Mouse (Mus musculus): ENCODE measurements around the gene Gm7073. TPM values are rescaled to one million over a fixed set of nuclear protein-coding genes. Genes with fewer than 3 reads are reported as not detected.

Gene Gm7073
- polyA plus RNA-seq, 1 experiment from 2014 or later = not detected

- H3K36me3 ChIP-seq (ENCODE audit: insufficient read depth, low read length) = no peaks in the 10 kb centered on the region
- no peaks in the 10 kb centered on the region for H3K27me3 ChIP-seq (ENCODE audit: insufficient read depth, low read length)
- H3K4me3 ChIP-seq (ENCODE audit: low read length) = no peak overlapping the region
- no peaks in the 10 kb centered on the region for H3K9me3 ChIP-seq (ENCODE audit: low read length)
- H3K4me2 ChIP-seq (replicated peaks; ENCODE audit: low read depth, low read length) = no peak overlapping the region
- no peaks in the 10 kb centered on the region for H3K4me1 ChIP-seq (ENCODE audit: insufficient read depth, low read length)
- H3K27ac ChIP-seq (ENCODE audit: low read length) = no peak overlapping the region
- H3K9ac ChIP-seq (replicated peaks; ENCODE audit: low read length) = no peak overlapping the region
- no peak for ATAC-seq (ENCODE audit: low FRiP score, low TSS enrichment)
Observed at GRCm38 (mm10) chrX:60503995-60504394, 35.1 kb downstream of the Gm7073 start.

DNA sequence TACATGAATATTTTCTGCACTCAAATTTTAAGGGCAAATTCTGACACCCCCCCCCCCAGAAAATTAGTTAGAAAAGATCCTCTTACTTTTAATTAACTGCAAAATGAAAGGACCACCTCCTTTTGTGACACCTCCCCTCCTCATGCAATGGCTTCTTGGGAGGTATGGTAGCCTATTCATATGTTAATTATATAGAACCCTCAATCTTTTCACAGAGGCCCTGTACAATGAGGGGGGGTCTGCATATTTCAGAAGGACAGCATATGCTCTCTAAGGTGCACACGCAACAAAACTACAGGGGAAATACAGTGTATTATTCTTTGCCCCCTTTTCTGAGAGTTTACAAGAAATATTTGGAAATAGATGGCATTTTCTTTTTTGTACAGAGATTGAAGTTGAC lies 41.3 kb downstream of the Gm7073 start:
- no peaks in the 10 kb centered on the region for H3K9me3 ChIP-seq (ENCODE audit: low read length)
- no peaks in the 10 kb centered on the region for H3K27me3 ChIP-seq (ENCODE audit: insufficient read depth, low read length)
- no peak overlapping the region for H3K4me2 ChIP-seq (replicated peaks; ENCODE audit: low read depth, low read length)
- H3K36me3 ChIP-seq (ENCODE audit: insufficient read depth, low read length) = no peaks in the 10 kb centered on the region
- WGBS = 84% methylated on average over 1 of the region's 1 CpGs
- no peak overlapping the region for H3K27ac ChIP-seq (ENCODE audit: low read length)
- ATAC-seq (ENCODE audit: low FRiP score, low TSS enrichment) = no peak
- no peak overlapping the region for H3K4me3 ChIP-seq (ENCODE audit: low read length)
- no peaks in the 10 kb centered on the region for H3K4me1 ChIP-seq (ENCODE audit: insufficient read depth, low read length)
- H3K9ac ChIP-seq (replicated peaks; ENCODE audit: low read length) = no peak overlapping the region

DNA sequence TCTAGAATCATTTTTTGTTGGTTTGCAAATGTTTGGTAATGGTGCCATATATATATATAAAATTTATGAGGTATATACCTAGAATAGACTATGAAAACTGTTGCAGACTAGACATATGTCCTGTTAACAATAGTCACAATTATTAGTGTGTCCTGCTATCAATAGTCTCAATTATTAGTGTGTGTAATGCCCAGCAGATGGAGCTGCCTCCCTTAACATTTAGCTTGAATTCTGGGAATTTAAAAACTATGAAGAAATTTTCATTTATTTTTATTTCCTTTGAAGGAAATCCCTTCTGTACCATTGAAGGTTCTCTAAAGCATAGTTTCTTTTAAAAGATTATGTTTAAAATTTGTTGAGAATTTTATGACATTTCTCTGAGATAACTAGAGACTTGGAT lies 43.7 kb downstream of the Gm7073 start:
- Histone ChIP-seq H3K4me2 (replicated peaks; ENCODE audit: low read depth, low read length) (no peak overlapping the region), H3K9ac (replicated peaks; ENCODE audit: low read length) (no peak overlapping the region), H3K4me1 (ENCODE audit: insufficient read depth, low read length) (no peaks in the 10 kb centered on the region), H3K36me3 (ENCODE audit: insufficient read depth, low read length) (no peaks in the 10 kb centered on the region), H3K27me3 (ENCODE audit: insufficient read depth, low read length) (no peaks in the 10 kb centered on the region), H3K4me3 (ENCODE audit: low read length) (no peak overlapping the region), H3K27ac (ENCODE audit: low read length) (no peak overlapping the region), H3K9me3 (ENCODE audit: low read length) (no peaks in the 10 kb centered on the region)
- no peak for ATAC-seq (ENCODE audit: low FRiP score, low TSS enrichment)

DNA sequence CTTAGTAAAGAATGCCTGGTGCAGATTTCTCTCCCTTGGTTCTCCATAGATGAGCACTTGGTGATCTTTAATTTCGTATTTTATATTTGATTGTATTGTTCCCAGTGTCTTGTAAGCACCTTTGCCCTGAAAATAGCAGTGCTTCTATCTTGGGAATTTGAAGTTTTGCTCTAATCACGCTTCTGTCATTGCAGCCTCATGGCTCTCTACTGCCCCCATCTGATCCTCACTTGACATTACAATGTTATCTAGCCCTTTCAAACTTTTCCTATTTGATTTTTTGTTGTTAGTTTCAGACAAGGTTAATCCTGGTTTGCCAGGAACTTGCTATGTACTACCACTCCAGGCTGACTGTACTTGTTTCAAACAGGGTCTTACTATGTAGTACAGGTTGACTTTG lies 75.3 kb downstream of the Gm7073 start:
- H3K27ac ChIP-seq (ENCODE audit: low read length) = no peak overlapping the region
- no peak for ATAC-seq (ENCODE audit: low FRiP score, low TSS enrichment)
- H3K9me3 ChIP-seq (ENCODE audit: low read length) = no peaks in the 10 kb centered on the region
- H3K4me1 ChIP-seq (ENCODE audit: insufficient read depth, low read length) = no peaks in the 10 kb centered on the region
- no peak overlapping the region for H3K9ac ChIP-seq (replicated peaks; ENCODE audit: low read length)
- H3K27me3 ChIP-seq (ENCODE audit: insufficient read depth, low read length) = no peaks in the 10 kb centered on the region
- 9% methylated on average over 2 of the region's 2 CpGs for WGBS
- H3K36me3 ChIP-seq (ENCODE audit: insufficient read depth, low read length) = no peaks in the 10 kb centered on the region
- H3K4me2 ChIP-seq (replicated peaks; ENCODE audit: low read depth, low read length) = no peak overlapping the region
- H3K4me3 ChIP-seq (ENCODE audit: low read length) = no peak overlapping the region

DNA sequence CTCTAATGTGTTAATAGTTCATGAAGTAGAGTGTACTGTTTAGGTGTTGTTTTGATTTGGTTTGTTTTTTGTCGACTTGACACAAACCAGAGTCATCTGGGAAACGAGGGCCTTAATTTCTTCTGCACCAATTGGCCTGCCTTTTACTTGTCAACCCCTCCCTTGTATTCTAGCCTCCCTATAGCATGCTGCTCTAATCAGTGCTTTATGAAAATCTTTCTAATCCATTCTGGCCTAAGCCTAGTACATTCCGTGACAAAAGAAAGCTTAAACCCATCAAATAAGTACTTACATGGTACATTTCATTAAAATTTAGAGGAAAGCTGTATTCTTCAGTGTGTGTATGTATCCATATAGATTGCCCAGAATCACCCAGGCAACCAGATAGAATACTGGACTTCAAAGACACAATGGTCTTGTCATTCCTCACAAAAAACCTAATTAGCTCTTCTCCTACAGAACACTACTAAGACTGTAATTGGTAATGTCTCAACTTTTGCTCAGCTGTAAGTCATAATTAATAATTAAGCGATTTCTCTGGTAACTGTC lies 124.4 kb downstream of the Gm7073 start:
- Histone ChIP-seq H3K9me3 (ENCODE audit: low read length) (no peaks in the 10 kb centered on the region), H3K36me3 (ENCODE audit: insufficient read depth, low read length) (no peaks in the 10 kb centered on the region), H3K4me3 (ENCODE audit: low read length) (no peak overlapping the region), H3K27ac (ENCODE audit: low read length) (no peak overlapping the region), H3K4me1 (ENCODE audit: insufficient read depth, low read length) (no peaks in the 10 kb centered on the region), H3K27me3 (ENCODE audit: insufficient read depth, low read length) (no peaks in the 10 kb centered on the region), H3K9ac (replicated peaks; ENCODE audit: low read length) (no peak overlapping the region), H3K4me2 (replicated peaks; ENCODE audit: low read depth, low read length) (no peak overlapping the region)
- no peak for ATAC-seq (ENCODE audit: low FRiP score, low TSS enrichment)
- WGBS = 62% methylated on average over 4 of the region's 4 CpGs

DNA sequence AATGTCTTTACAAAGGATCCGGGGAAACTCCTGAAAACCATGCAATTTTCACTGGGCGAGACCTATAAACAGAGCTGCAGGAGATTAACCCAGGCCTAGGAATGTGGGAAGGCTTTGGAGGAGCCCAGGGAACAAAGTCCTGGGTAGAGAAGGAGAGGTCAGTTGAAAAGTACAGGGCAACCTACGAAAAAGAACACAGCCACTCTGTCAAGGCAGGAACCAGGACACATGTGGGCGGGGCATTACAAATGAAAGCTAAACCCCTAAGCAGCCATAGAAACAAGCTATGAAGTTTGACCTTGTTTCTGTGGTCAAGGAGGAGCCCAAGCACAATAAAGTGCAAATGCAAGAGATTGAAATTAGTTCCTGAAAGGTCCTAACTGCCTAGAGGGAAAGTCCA lies 133.4 kb downstream of the Gm7073 start:
- Histone ChIP-seq H3K4me2 (replicated peaks; ENCODE audit: low read depth, low read length) (no peak overlapping the region), H3K9ac (replicated peaks; ENCODE audit: low read length) (no peak overlapping the region), H3K36me3 (ENCODE audit: insufficient read depth, low read length) (no peaks in the 10 kb centered on the region), H3K27me3 (ENCODE audit: insufficient read depth, low read length) (no peaks in the 10 kb centered on the region), H3K9me3 (ENCODE audit: low read length) (no peaks in the 10 kb centered on the region), H3K4me3 (ENCODE audit: low read length) (no peak overlapping the region), H3K4me1 (ENCODE audit: insufficient read depth, low read length) (no peaks in the 10 kb centered on the region), H3K27ac (ENCODE audit: low read length) (no peak overlapping the region)
- WGBS = 70% methylated on average over 4 of the region's 4 CpGs
- ATAC-seq (ENCODE audit: low FRiP score, low TSS enrichment) = no peak

- peak overlapping the region; percentile 44 for H3K4me2 ChIP-seq (replicated peaks; ENCODE audit: low read depth, low read length)
- no peaks in the 10 kb centered on the region for H3K4me1 ChIP-seq (ENCODE audit: insufficient read depth, low read length)
- no peaks in the 10 kb centered on the region for H3K9me3 ChIP-seq (ENCODE audit: low read length)
- no peaks in the 10 kb centered on the region for H3K27me3 ChIP-seq (ENCODE audit: insufficient read depth, low read length)
- peak; percentile 96 for ATAC-seq (ENCODE audit: low FRiP score, low TSS enrichment)
- no peaks in the 10 kb centered on the region for H3K36me3 ChIP-seq (ENCODE audit: insufficient read depth, low read length)
- peak overlapping the region; percentile 92 for H3K27ac ChIP-seq (ENCODE audit: low read length)
- WGBS = 15% methylated on average over 17 of the region's 17 CpGs
- H3K4me3 ChIP-seq (ENCODE audit: low read length) = peak overlapping the region; percentile 68
- H3K9ac ChIP-seq (replicated peaks; ENCODE audit: low read length) = peak overlapping the region; percentile 87
Observed at GRCm38 (mm10) chrX:60404668-60405044, 134.4 kb downstream of the Gm7073 start.

- Histone ChIP-seq H3K4me2 (replicated peaks; ENCODE audit: low read depth, low read length) (peak overlapping the region; percentile 60), H3K9me3 (ENCODE audit: low read length) (no peaks in the 10 kb centered on the region), H3K27ac (ENCODE audit: low read length) (peak overlapping the region; percentile 92), H3K27me3 (ENCODE audit: insufficient read depth, low read length) (no peaks in the 10 kb centered on the region), H3K4me1 (ENCODE audit: insufficient read depth, low read length) (no peaks in the 10 kb centered on the region), H3K9ac (replicated peaks; ENCODE audit: low read length) (peak overlapping the region; percentile 87), H3K4me3 (ENCODE audit: low read length) (peak overlapping the region; percentile 68), H3K36me3 (ENCODE audit: insufficient read depth, low read length) (no peaks in the 10 kb centered on the region)
- 19% methylated on average over 60 of the region's 126 CpGs for WGBS
- peak; percentile 91 for ATAC-seq (ENCODE audit: low FRiP score, low TSS enrichment)
Observed at GRCm38 (mm10) chrX:60403764-60404667, 135.0 kb downstream of the Gm7073 start.

- Histone ChIP-seq H3K27ac (ENCODE audit: low read length) (0 out of 2 replicates have a peak overlapping the region, but pooled peaks have one; percentile 10), H3K9me3 (ENCODE audit: low read length) (no peaks in the 10 kb centered on the region), H3K36me3 (ENCODE audit: insufficient read depth, low read length) (no peaks in the 10 kb centered on the region), H3K4me1 (ENCODE audit: insufficient read depth, low read length) (no peaks in the 10 kb centered on the region), H3K4me2 (replicated peaks; ENCODE audit: low read depth, low read length) (peak overlapping the region; percentile 60), H3K9ac (replicated peaks; ENCODE audit: low read length) (peak overlapping the region; percentile 67), H3K4me3 (ENCODE audit: low read length) (peak overlapping the region; percentile 68), H3K27me3 (ENCODE audit: insufficient read depth, low read length) (no peaks in the 10 kb centered on the region)
- WGBS = 27% methylated on average over 44 of the region's 46 CpGs
- peak; percentile 5; the same call in 1 of the 2 replicates for ATAC-seq (ENCODE audit: low FRiP score, low TSS enrichment)
Observed at GRCm38 (mm10) chrX:60403062-60403763, 135.8 kb downstream of the Gm7073 start.

GRCm38 (mm10) chrX:60394292-60394691 lies 144.8 kb downstream of the Gm7073 start:
- H3K4me2 ChIP-seq (replicated peaks; ENCODE audit: low read depth, low read length) = no peak overlapping the region
- H3K9ac ChIP-seq (replicated peaks; ENCODE audit: low read length) = no peak overlapping the region
- no peak overlapping the region for H3K27ac ChIP-seq (ENCODE audit: low read length)
- H3K36me3 ChIP-seq (ENCODE audit: insufficient read depth, low read length) = no peaks in the 10 kb centered on the region
- no peak overlapping the region for H3K4me3 ChIP-seq (ENCODE audit: low read length)
- H3K27me3 ChIP-seq (ENCODE audit: insufficient read depth, low read length) = no peaks in the 10 kb centered on the region
- ATAC-seq (ENCODE audit: low FRiP score, low TSS enrichment) = no peak
- 81% methylated on average over 4 of the region's 4 CpGs for WGBS
- no peaks in the 10 kb centered on the region for H3K9me3 ChIP-seq (ENCODE audit: low read length)
- no peaks in the 10 kb centered on the region for H3K4me1 ChIP-seq (ENCODE audit: insufficient read depth, low read length)

Data from kidney, embryonic 16.5 days (tissue).